Mouse (Mus musculus) kidney, adult 10 weeks (tissue): ENCODE measurements around the gene Srsy. TPM values are rescaled to one million over a fixed set of nuclear protein-coding genes. Genes with fewer than 3 reads are reported as not detected.

Source experiments
- polyA plus RNA-seq: library from polyadenylated mRNA; stranded (reverse); fragments of 350-450 nt; fragmentation: Illumina TruSeq; extraction: RNeasy Lipid Tissue Mini Kit (QIAGEN cat#74804); gene quantifications from one replicate; pipeline ENCODE4 v1.2.3, GENCODE M21; 2014; ENCODE audit warnings: low read depth, low replicate concordance

The Srsy gene
- not detected for polyA plus RNA-seq

DNA sequence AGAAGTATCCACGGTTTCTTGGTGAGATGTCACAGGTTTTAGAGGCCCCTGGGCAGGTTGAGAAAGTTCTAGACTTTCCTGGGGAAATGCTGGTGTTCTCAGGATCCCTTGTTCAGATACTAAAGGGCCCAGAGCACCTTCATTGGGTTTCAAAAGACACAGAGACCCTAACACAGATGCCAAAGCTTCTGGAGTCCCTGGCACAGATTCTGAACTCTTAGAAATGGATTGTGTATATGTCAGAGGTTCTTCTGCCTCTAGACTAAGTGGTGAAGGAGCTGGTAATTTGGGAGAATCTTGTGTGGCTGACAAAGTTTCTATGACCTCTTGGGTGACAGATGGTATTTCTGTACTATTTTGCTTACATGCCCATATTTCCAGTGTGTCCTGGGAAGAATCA lies at the start of gene Srsy:
Gene Srsy, minus strand, starts transcription at position 101 of the 400 bp plus-strand sequence.

Other genes starting within 250 kb of the Srsy start
- gene Gm21904, start 91.1 kb downstream of the Srsy start, polyA plus RNA-seq, result not detected
- not detected for gene Gm20772, start 62.6 kb downstream of the Srsy start, polyA plus RNA-seq
- gene Gm20831, start 62.6 kb downstream of the Srsy start, polyA plus RNA-seq, result not detected
- not detected for gene Gm21764, start 124.5 kb upstream of the Srsy start, polyA plus RNA-seq
- gene Ssty1, start 151.8 kb upstream of the Srsy start, polyA plus RNA-seq, result not detected